Mouse (Mus musculus) heart, postnatal 0 days (tissue): ENCODE measurements around the gene Gm49416.

Experiments
- CTCF ChIP-seq: IDR thresholded peaks from 2 replicates; pipeline ENCODE4 v1.5.1; 2016; ENCODE audit warnings: antibody characterized with exemption, control low read depth, low read depth
- EP300 ChIP-seq: IDR thresholded peaks from 2 replicates; pipeline ENCODE4 v1.6.1; 2016; ENCODE audit warnings: antibody characterized with exemption, low read depth

GRCm38 (mm10) chr19:8851639-8852038 is 37.1 kb upstream of the Gm49416 start:
- TF ChIP-seq CTCF = no peak
- TF ChIP-seq EP300 = no peak
